Mouse (Mus musculus) embryonic stem cell, embryonic (primary cell): ENCODE measurements at regions not wholly inside any gene's neighbourhood (a gene's known extent, or its start where the extent isn't known, plus 50 kb on each side); places are given as distances from the start of the nearest gene placed in this dataset.

Experiments
- CTCF ChIA-PET, 4 experiments: fragments of 300-600 bp in 2 of 4; fragments of 350-600 bp in 2 of 4; sonication (Branson Sonifier 250); formaldehyde crosslinking; loops; one replicate each; lab custom pipeline; 2022; ENCODE audit warnings: inconsistent platforms in 2 of 4; lab: Charles Lee
- POLR2A ChIA-PET, 4 experiments: fragments of 300-600 bp in 2 of 4; fragments of 350-600 bp in 2 of 4; sonication (Branson Sonifier 250); formaldehyde crosslinking; loops; one replicate each; lab custom pipeline; 2022; ENCODE audit warnings: antibody characterized with exemption in 4 of 4, inconsistent platforms in 1 of 4; lab: Charles Lee

GRCm38 (mm10) chr4:142641069-142641468, 401.9 kb upstream of the Kazn start:
- POLR2A ChIA-PET = no interaction called here
- CTCF ChIA-PET = no interaction called here

- ChIA-PET POLR2A (interaction anchor here in 1 of 4 experiments (0.6 kb wide), 1 partner anchor 241 kb away, joined by 4 read pairs; no protein-coding TSS in a partner anchor), CTCF (interaction anchor here in 2 of 4 experiments (0.7 to 1.1 kb wide), 2 partner anchors 58 to 382 kb away, joined by 3 read pairs; no protein-coding TSS in a partner anchor)
These were observed 400.1 kb upstream of the Kazn start for GRCm38 (mm10) chr4:142639340-142639733.

GRCm38 (mm10) chr4:142638733-142639339, 399.6 kb upstream of the Kazn start:
- ChIA-PET CTCF (interaction anchor here in 2 of 4 experiments (0.6 to 1.1 kb wide), 2 partner anchors 383 to 1804 kb away, joined by 3 read pairs; no protein-coding TSS in a partner anchor), POLR2A (interaction anchor here in 1 of 4 experiments (0.6 kb wide), 1 partner anchor 242 kb away, joined by 4 read pairs; no protein-coding TSS in a partner anchor)

GRCm38 (mm10) chr4:142638057-142638456, 398.9 kb upstream of the Kazn start:
- CTCF ChIA-PET = interaction anchor here in 2 of 4 experiments (0.6 to 1.0 kb wide), 2 partner anchors 84 to 1804 kb away, joined by 3 read pairs; no protein-coding TSS in a partner anchor
- POLR2A ChIA-PET = interaction anchor here in 1 of 4 experiments (0.6 kb wide), 1 partner anchor 47 kb away, joined by 4 read pairs; no protein-coding TSS in a partner anchor

- ChIA-PET CTCF (no interaction called here), POLR2A (no interaction called here)
These were observed 395.2 kb upstream of the Kazn start for GRCm38 (mm10) chr4:142634398-142634797.

GRCm38 (mm10) chr4:142633667-142634350, 394.6 kb upstream of the Kazn start:
- ChIA-PET CTCF (no interaction called here), POLR2A (no interaction called here)

- POLR2A ChIA-PET = interaction anchor here in 1 of 4 experiments (1.0 kb wide), 1 partner anchor 9 kb away, joined by 3 read pairs; no protein-coding TSS in a partner anchor
- CTCF ChIA-PET = no interaction called here
These were observed 387.4 kb upstream of the Kazn start for GRCm38 (mm10) chr4:142626503-142627194.

GRCm38 (mm10) chr4:142625456-142625855, 386.3 kb upstream of the Kazn start:
- CTCF ChIA-PET = no interaction called here
- POLR2A ChIA-PET = no interaction called here

GRCm38 (mm10) chr4:142622151-142622861, 383.1 kb upstream of the Kazn start:
- CTCF ChIA-PET = no interaction called here
- POLR2A ChIA-PET = interaction anchor here in 1 of 4 experiments (0.5 kb wide), 1 partner anchor 1645 kb away, joined by 3 read pairs; no protein-coding TSS in a partner anchor

- ChIA-PET POLR2A (no interaction called here), CTCF (interaction anchor here in 2 of 4 experiments (0.6 to 3.4 kb wide), 4 partner anchors 260 to 564 kb away, joined by 5 to 24 read pairs (median 9); no protein-coding TSS in a partner anchor)
These were observed 380.2 kb upstream of the Kazn start for GRCm38 (mm10) chr4:142619396-142619795.

- CTCF ChIA-PET = interaction anchor here in 3 of 4 experiments (0.5 to 3.4 kb wide), 5 partner anchors 158 to 563 kb away, joined by 4 to 24 read pairs (median 8); no protein-coding TSS in a partner anchor
These were observed 379.6 kb upstream of the Kazn start for GRCm38 (mm10) chr4:142618770-142619169.

GRCm38 (mm10) chr4:142617676-142618075, 378.5 kb upstream of the Kazn start:
- ChIA-PET POLR2A (interaction anchor here in 1 of 4 experiments (0.7 kb wide), 1 partner anchor 9 kb away, joined by 3 read pairs; no protein-coding TSS in a partner anchor), CTCF (interaction anchor here in 3 of 4 experiments (0.6 to 3.4 kb wide), 8 partner anchors 12 to 409 kb away, joined by 3 to 24 read pairs (median 5); no protein-coding TSS in a partner anchor)

More at GRCm38 (mm10) chr4:142618770-142619169, 379.6 kb upstream of the Kazn start:
- POLR2A ChIA-PET = no interaction called here

GRCm38 (mm10) chr4:142616901-142617300, 377.7 kb upstream of the Kazn start:
- CTCF ChIA-PET = interaction anchor here in 3 of 4 experiments (0.6 to 3.4 kb wide), 9 partner anchors 11 to 410 kb away, joined by 3 to 24 read pairs (median 4); no protein-coding TSS in a partner anchor
- POLR2A ChIA-PET = interaction anchor here in 2 of 4 experiments (0.6 to 0.7 kb wide), 3 partner anchors 9 to 600 kb away, joined by 3 to 4 read pairs (median 3); no protein-coding TSS in a partner anchor

- CTCF ChIA-PET = interaction anchor here in 2 of 4 experiments (0.6 to 0.8 kb wide), 4 partner anchors 12 to 1563 kb away, joined by 3 to 13 read pairs (median 4); no protein-coding TSS in a partner anchor
- POLR2A ChIA-PET = no interaction called here
These were observed 365.9 kb upstream of the Kazn start for GRCm38 (mm10) chr4:142605098-142605497.

- ChIA-PET CTCF (no interaction called here), POLR2A (interaction anchor here in 1 of 4 experiments (0.6 kb wide), 1 partner anchor 443 kb away, joined by 3 read pairs; no protein-coding TSS in a partner anchor)
These were observed 358.0 kb upstream of the Kazn start for GRCm38 (mm10) chr4:142597214-142597613.

GRCm38 (mm10) chr4:142589084-142589741, 350.0 kb upstream of the Kazn start:
- CTCF ChIA-PET = no interaction called here
- POLR2A ChIA-PET = no interaction called here

- POLR2A ChIA-PET = no interaction called here
- CTCF ChIA-PET = no interaction called here
These were observed 349.4 kb upstream of the Kazn start for GRCm38 (mm10) chr4:142588418-142589083.
